Mouse (Mus musculus) liver, embryonic 14.5 days (tissue): Measurements from ENCODE around the gene Slamf8. TPM values are rescaled to one million over a fixed set of nuclear protein-coding genes. Genes with fewer than 3 reads are reported as not detected.
A peak's percentile ranks its signal among the peaks of the same experiment; 100 is the strongest.

Source experiments
- ATAC-seq: fragments of 200-750 bp; cut with Nextera tagmentation; 2 replicates; pipeline ENCODE4 v1.8.0; 2017; ENCODE audit warnings: moderate number of reproducible peaks, mild to moderate bottlenecking, moderate library complexity; ENCODE audit not compliant: insufficient read depth
- DNase-seq, 3 experiments: peaks; one replicate each; pipeline ENCODE4 v3.0.0-alpha.2; 2012 to 2013; ENCODE audit warnings: low read depth in 3 of 3, low spot score in 3 of 3
- H3K27ac ChIP-seq: fragments of 300-500 bp; sonication (generic); 2 replicates; pipeline ENCODE4 v1.5.1; 2014; ENCODE audit warnings: moderate library complexity, mild to moderate bottlenecking, control low read depth, inconsistent platforms
- H3K27me3 ChIP-seq: fragments of 300-500 bp; sonication (generic); 2 replicates; pipeline ENCODE4 v1.6.1; 2014; ENCODE audit warnings: mild to moderate bottlenecking, low read length, moderate library complexity; ENCODE audit not compliant: control insufficient read depth, insufficient read depth
- H3K36me3 ChIP-seq: fragments of 300-500 bp; sonication (generic); replicated peaks from 2 replicates; pipeline ENCODE4 v1.6.1; 2014; ENCODE audit warnings: low read depth; ENCODE audit not compliant: control insufficient read depth, insufficient read depth
- H3K4me1 ChIP-seq, 2 experiments: fragments of 200-500 bp in 1 of 2; fragments of 300-500 bp in 1 of 2; sonication (generic) in 1 of 2; replicated peaks; 2 replicates each; pipeline ENCODE4 v1.6.1; 2012 to 2014; ENCODE audit warnings: antibody characterized with exemption in 1 of 2, inconsistent platforms in 1 of 2, low read length in 1 of 2; ENCODE audit not compliant: control insufficient read depth in 2 of 2, insufficient read depth in 2 of 2
- H3K4me2 ChIP-seq: fragments of 300-500 bp; sonication (generic); 2 replicates; pipeline ENCODE4 v1.6.1; 2014; ENCODE audit warnings: low read depth, mild to moderate bottlenecking, control low read depth, moderate library complexity
- H3K4me3 ChIP-seq, 2 experiments: fragments of 200-500 bp in 1 of 2; fragments of 300-500 bp in 1 of 2; sonication (generic) in 1 of 2; 2 replicates each; pipeline ENCODE4 v1.5.1; 2012 to 2014; ENCODE audit warnings: low read depth in 2 of 2, low read length in 2 of 2, mild to moderate bottlenecking in 2 of 2, control low read depth in 1 of 2, inconsistent platforms in 1 of 2, moderate library complexity in 1 of 2; ENCODE audit not compliant: insufficient read depth in 1 of 2
- H3K9ac ChIP-seq: fragments of 300-500 bp; sonication (generic); replicated peaks from 2 replicates; pipeline ENCODE4 v1.6.1; 2014; ENCODE audit warnings: mild to moderate bottlenecking, control low read depth, moderate library complexity
- H3K9me3 ChIP-seq: fragments of 300-500 bp; sonication (generic); 2 replicates; pipeline ENCODE4 v1.6.1; 2016; ENCODE audit warnings: low read length, mixed read lengths; ENCODE audit not compliant: control insufficient read depth
- CTCF ChIP-seq: IDR thresholded peaks from 2 replicates; pipeline ENCODE4 v1.5.1; 2016; ENCODE audit warnings: antibody characterized with exemption, low read depth, control low read depth
- EP300 ChIP-seq: IDR thresholded peaks from 2 replicates; pipeline ENCODE4 v1.6.1; 2016; ENCODE audit warnings: antibody characterized with exemption, low read depth
- WGBS: fragments of 180-500 bp; shearing (Covaris S2); extraction: QIAGEN DNeasy Blood & Tissue Kit; methylation state at CpG from one replicate; pipeline ENCODE4 v1.1.7; 2014; ENCODE audit not compliant: insufficient replicate concordance; 5-methylcytosine and 5-hydroxymethylcytosine counted together
- polyA plus RNA-seq, 2 experiments: library from polyadenylated mRNA; depleted of rRNA in 1 of 2; stranded (reverse) in 1 of 2; unstranded in 1 of 2; fragments of >200 nt; fragmentation: Nextera tagmentation in 1 of 2; extraction: Ambion mirVana in 1 of 2; gene quantifications; 2 replicates each; pipeline versions ENCODE4 v1.2.1 to v1.2.3; 2012 to 2014

The Slamf8 gene
- polyA plus RNA-seq, 2 experiments = 0.09 to 0.11 TPM

GRCm38 (mm10) chr1:172602326-172602725 lies 12.0 kb upstream of the Slamf8 start, which contains the start of gene Fcrl6:
TSS of gene Fcrl6 (minus strand) at chr1:172602551.
- 21% methylated on average over 1 of the region's 1 CpGs for WGBS
- TF ChIP-seq CTCF = no peak
- no peak for TF ChIP-seq EP300
- DNase-seq = no peak
- Histone ChIP-seq H3K4me2 (no peak within 1 kb of the TSS), H3K27ac (no peak within 1 kb of the TSS), H3K36me3 (no peaks in the 10 kb centered on the region), H3K4me1 (no peaks in the 10 kb centered on the region), H3K27me3 (no peaks in the 10 kb centered on the region), H3K9ac (no peak within 1 kb of the TSS), H3K4me3 (no peak within 1 kb of the TSS), H3K9me3 (no peaks in the 10 kb centered on the region)
- ATAC-seq = no peak

DNA sequence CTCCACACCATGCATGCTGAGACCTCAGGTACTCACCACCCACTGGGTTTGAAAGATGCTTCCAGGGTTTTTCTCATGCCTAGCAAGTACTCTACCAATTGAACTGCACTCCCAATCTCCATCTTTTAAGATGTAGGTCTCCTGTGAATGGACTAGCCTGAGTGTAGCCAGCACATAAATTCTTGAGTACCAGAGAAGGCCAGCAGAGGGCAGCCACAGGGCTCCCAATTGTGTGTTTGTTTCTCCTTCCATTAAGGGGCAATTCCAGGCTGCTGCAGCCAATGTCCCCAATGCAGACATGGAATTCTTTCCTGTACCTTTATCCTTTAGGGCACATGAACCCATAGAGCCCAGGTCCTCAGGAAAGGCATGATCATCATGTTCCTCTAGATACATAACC lies 4.1 kb upstream of the Slamf8 start:
- H3K4me3 ChIP-seq = no peak overlapping the region
- DNase-seq (no peak), ATAC-seq (no peak)

GRCm38 (mm10) chr1:172593956-172594355 lies 3.6 kb upstream of the Slamf8 start:
- Histone ChIP-seq H3K27ac (no peak overlapping the region), H3K4me3 (no peak overlapping the region), H3K4me2 (no peak overlapping the region), H3K9ac (no peak overlapping the region), H3K9me3 (no peaks in the 10 kb centered on the region), H3K36me3 (no peaks in the 10 kb centered on the region), H3K27me3 (no peaks in the 10 kb centered on the region), H3K4me1 (no peaks in the 10 kb centered on the region)
- DNase-seq (no peak), ATAC-seq (no peak)
- WGBS = 25% methylated on average over 2 of the region's 2 CpGs
- TF ChIP-seq CTCF (no peak), EP300 (no peak)

More for the DNA sequence above, 4.1 kb upstream of the Slamf8 start:
- no peaks in the 10 kb centered on the region for H3K9me3 ChIP-seq
- no peaks in the 10 kb centered on the region for H3K36me3 ChIP-seq
- no peak overlapping the region for H3K27ac ChIP-seq
- no peaks in the 10 kb centered on the region for H3K27me3 ChIP-seq
- no peak for TF ChIP-seq EP300
- TF ChIP-seq CTCF = peak; percentile 60
- H3K9ac ChIP-seq = no peak overlapping the region
- no peaks in the 10 kb centered on the region for H3K4me1 ChIP-seq
- no peak overlapping the region for H3K4me2 ChIP-seq

DNA sequence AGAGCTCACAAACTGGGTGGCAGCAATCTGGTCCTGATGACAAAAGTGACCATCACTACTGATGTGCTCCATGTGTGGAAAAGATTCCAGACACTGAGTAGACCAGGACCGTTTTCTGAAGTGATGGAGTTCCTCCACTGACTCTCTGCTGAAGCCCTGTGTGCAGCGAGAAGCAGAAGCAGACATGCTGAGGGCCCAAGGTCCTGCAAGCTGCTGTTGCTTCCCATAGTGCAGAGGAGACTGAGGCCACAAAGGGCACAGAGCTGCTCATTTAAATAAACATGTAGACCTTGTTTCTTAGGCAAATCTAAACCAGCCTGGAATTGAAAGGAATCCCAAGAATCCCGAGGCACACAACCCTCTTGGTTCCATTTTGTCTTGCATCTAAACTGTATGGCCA lies 3.0 kb upstream of the Slamf8 start:
- ATAC-seq = no peak
- H3K4me1 ChIP-seq = no peaks in the 10 kb centered on the region
- DNase-seq = no peak
- H3K4me3 ChIP-seq = no peak overlapping the region
- no peak overlapping the region for H3K9ac ChIP-seq
- H3K27me3 ChIP-seq = no peaks in the 10 kb centered on the region
- H3K4me2 ChIP-seq = no peak overlapping the region
- H3K27ac ChIP-seq = no peak overlapping the region
- H3K36me3 ChIP-seq = no peaks in the 10 kb centered on the region
- 38% methylated on average over 3 of the region's 3 CpGs for WGBS
- TF ChIP-seq EP300 (no peak), CTCF (no peak)
- H3K9me3 ChIP-seq = no peaks in the 10 kb centered on the region

GRCm38 (mm10) chr1:172585612-172586567 lies 4.5 kb downstream of the Slamf8 start:
- TF ChIP-seq CTCF (no peak), EP300 (no peak)
- H3K27ac ChIP-seq = no peak overlapping the region
- DNase-seq = no peak
- H3K36me3 ChIP-seq = no peaks in the 10 kb centered on the region
- H3K9ac ChIP-seq = no peak overlapping the region
- no peak overlapping the region for H3K4me2 ChIP-seq
- ATAC-seq = no peak
- H3K4me3 ChIP-seq = no peak overlapping the region
- no peaks in the 10 kb centered on the region for H3K27me3 ChIP-seq
- H3K4me1 ChIP-seq = no peaks in the 10 kb centered on the region
- no peaks in the 10 kb centered on the region for H3K9me3 ChIP-seq
- 40% methylated on average over 26 of the region's 26 CpGs for WGBS
